Mouse (Mus musculus): ENCODE results near the gene Olfr212. TPM values are rescaled to one million over a fixed set of nuclear protein-coding genes. Genes with fewer than 3 reads are reported as not detected.
"Not testable (repeated sequence)": the region's sequence is repeated elsewhere in the genome, so short reads cannot be mapped to it uniquely, and the experiment has no call there.

The Olfr212 gene
- not detected in 2 replicates for polyA plus RNA-seq (2014; fragmentation: Nextera tagmentation; extraction: Ambion mirVana)

- not testable (repeated sequence) for H3K27me3 ChIP-seq (ENCODE audit: control insufficient read depth, insufficient read depth, low read length); H3K4me1 ChIP-seq (ENCODE audit: control insufficient read depth, insufficient read depth, low read length); ATAC-seq (ENCODE audit: insufficient number of reproducible peaks, insufficient read depth, low FRiP score, low read depth); H3K4me3 ChIP-seq (ENCODE audit: low read depth, low read length); H3K9ac ChIP-seq (replicated peaks; ENCODE audit: low read depth, low read length); H3K36me3 ChIP-seq (ENCODE audit: control insufficient read depth, insufficient read depth, low read length); H3K4me2 ChIP-seq (replicated peaks; ENCODE audit: low read depth, low read length); H3K27ac ChIP-seq (ENCODE audit: low read length)
- 93% methylated on average over 19 of the region's 20 CpGs for WGBS
- peaks cover 12% of the 10 kb centered on the region; the same call in 1 of the 2 replicates for H3K9me3 ChIP-seq (ENCODE audit: control insufficient read depth, low read depth, low read length)
Measured at GRCm38 (mm10) chr6:116506302-116507003, at the start of gene Olfr212. TSS of gene Olfr212 (plus strand) at chr6:116506516.

GRCm38 (mm10) chr6:116458728-116459127 lies 47.6 kb upstream of the Olfr212 start:
- no peak overlapping the region for H3K27ac ChIP-seq (ENCODE audit: low read length)
- H3K4me1 ChIP-seq (ENCODE audit: control insufficient read depth, insufficient read depth, low read length) = no peaks in the 10 kb centered on the region
- no peaks in the 10 kb centered on the region for H3K9me3 ChIP-seq (ENCODE audit: control insufficient read depth, low read depth, low read length)
- no peak overlapping the region for H3K4me3 ChIP-seq (ENCODE audit: low read depth, low read length)
- WGBS = 76% methylated on average over 4 of the region's 4 CpGs
- ATAC-seq (ENCODE audit: insufficient number of reproducible peaks, insufficient read depth, low FRiP score, low read depth) = no peak
- H3K9ac ChIP-seq (replicated peaks; ENCODE audit: low read depth, low read length) = no peak overlapping the region
- no peaks in the 10 kb centered on the region for H3K36me3 ChIP-seq (ENCODE audit: control insufficient read depth, insufficient read depth, low read length)
- no peak overlapping the region for H3K4me2 ChIP-seq (replicated peaks; ENCODE audit: low read depth, low read length)
- H3K27me3 ChIP-seq (ENCODE audit: control insufficient read depth, insufficient read depth, low read length) = peaks cover 9% of the 10 kb centered on the region; the same call in 1 of the 2 replicates

DNA sequence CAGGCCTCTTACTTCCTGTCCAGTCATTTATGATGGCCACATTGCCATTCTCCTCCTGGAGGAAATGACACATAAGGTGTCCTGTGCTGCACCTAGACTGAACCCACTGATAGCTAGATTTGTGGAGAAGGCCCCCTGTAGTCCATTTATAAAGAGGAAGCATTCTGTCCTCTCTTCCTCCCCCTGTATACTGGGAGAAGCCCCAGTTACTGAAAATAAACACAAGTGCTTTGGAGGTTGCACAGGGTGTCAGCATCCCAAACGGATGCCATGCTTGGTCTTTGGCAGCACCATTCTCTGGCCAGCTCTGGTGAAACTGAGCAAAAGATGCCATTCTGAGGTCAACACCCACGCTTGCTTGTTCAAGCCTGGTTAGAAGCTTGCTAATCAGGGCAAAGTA lies 47.1 kb upstream of the Olfr212 start:
- no peaks in the 10 kb centered on the region for H3K9me3 ChIP-seq (ENCODE audit: control insufficient read depth, low read depth, low read length)
- no peak overlapping the region for H3K4me2 ChIP-seq (replicated peaks; ENCODE audit: low read depth, low read length)
- ATAC-seq (ENCODE audit: insufficient number of reproducible peaks, insufficient read depth, low FRiP score, low read depth) = no peak
- no peak overlapping the region for H3K9ac ChIP-seq (replicated peaks; ENCODE audit: low read depth, low read length)
- WGBS = 60% methylated on average over 2 of the region's 2 CpGs
- H3K36me3 ChIP-seq (ENCODE audit: control insufficient read depth, insufficient read depth, low read length) = no peaks in the 10 kb centered on the region
- peaks cover 9% of the 10 kb centered on the region; the same call in 1 of the 2 replicates for H3K27me3 ChIP-seq (ENCODE audit: control insufficient read depth, insufficient read depth, low read length)
- no peak overlapping the region for H3K4me3 ChIP-seq (ENCODE audit: low read depth, low read length)
- H3K4me1 ChIP-seq (ENCODE audit: control insufficient read depth, insufficient read depth, low read length) = no peaks in the 10 kb centered on the region
- H3K27ac ChIP-seq (ENCODE audit: low read length) = no peak overlapping the region

DNA sequence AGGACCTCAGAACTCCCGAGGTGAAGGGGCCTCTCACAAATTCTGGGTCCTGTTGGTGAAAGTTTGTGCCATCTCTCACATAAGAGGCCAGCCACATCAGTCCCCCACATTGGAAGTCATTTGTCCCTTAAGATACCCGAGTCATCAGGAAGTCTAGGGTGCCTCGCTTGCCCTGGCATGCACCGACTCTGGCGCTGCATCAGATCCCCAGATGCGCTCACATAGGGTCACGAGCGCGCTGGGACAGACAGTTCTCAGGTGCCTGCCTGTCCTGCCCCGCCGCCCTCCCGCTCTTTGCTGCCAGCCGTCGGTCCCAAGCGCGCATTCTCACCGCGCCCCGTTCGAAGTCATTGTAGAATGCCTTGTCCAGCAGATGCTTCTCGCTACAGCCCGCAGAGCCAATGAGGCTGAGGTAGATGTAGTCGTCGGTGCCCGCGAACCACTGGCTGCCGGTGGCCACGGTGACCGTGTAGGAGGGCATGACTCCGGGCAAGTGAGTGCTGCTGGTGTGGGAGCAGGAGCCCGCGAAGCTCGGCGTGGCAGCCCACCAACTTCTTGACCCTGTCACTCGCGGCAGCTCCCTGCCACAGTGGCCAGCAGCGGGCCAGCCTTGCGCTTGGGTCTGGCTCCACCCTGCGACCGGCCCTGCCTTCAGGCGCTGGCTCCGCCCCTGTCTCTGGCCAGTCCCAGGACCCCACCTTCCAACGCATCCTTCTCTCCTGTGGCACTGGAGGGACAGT lies 45.6 kb upstream of the Olfr212 start, which contains the start of gene Alox5:
Gene Alox5, minus strand, starts transcription at position 635 of the 740 bp plus-strand sequence.
- Histone ChIP-seq H3K4me2 (replicated peaks; ENCODE audit: low read depth, low read length) (peak within 1 kb of the TSS; percentile 67), H3K4me3 (ENCODE audit: low read depth, low read length) (peak within 1 kb of the TSS; percentile 29; the same call in 1 of the 2 replicates), H3K4me1 (ENCODE audit: control insufficient read depth, insufficient read depth, low read length) (no peaks in the 10 kb centered on the region), H3K36me3 (ENCODE audit: control insufficient read depth, insufficient read depth, low read length) (no peaks in the 10 kb centered on the region), H3K9me3 (ENCODE audit: control insufficient read depth, low read depth, low read length) (no peaks in the 10 kb centered on the region), H3K27ac (ENCODE audit: low read length) (no peak within 1 kb of the TSS), H3K9ac (replicated peaks; ENCODE audit: low read depth, low read length) (no peak within 1 kb of the TSS), H3K27me3 (ENCODE audit: control insufficient read depth, insufficient read depth, low read length) (peaks cover 9% of the 10 kb centered on the region; the same call in 1 of the 2 replicates)
- peak; percentile 58; the same call in 1 of the 2 replicates for ATAC-seq (ENCODE audit: insufficient number of reproducible peaks, insufficient read depth, low FRiP score, low read depth)
- 3% methylated on average over 43 of the region's 43 CpGs for WGBS

GRCm38 (mm10) chr6:116468081-116468480 lies 38.2 kb upstream of the Olfr212 start:
- no peak overlapping the region for H3K9ac ChIP-seq (replicated peaks; ENCODE audit: low read depth, low read length)
- no peaks in the 10 kb centered on the region for H3K36me3 ChIP-seq (ENCODE audit: control insufficient read depth, insufficient read depth, low read length)
- H3K27ac ChIP-seq (ENCODE audit: low read length) = no peak overlapping the region
- no peaks in the 10 kb centered on the region for H3K27me3 ChIP-seq (ENCODE audit: control insufficient read depth, insufficient read depth, low read length)
- H3K9me3 ChIP-seq (ENCODE audit: control insufficient read depth, low read depth, low read length) = no peaks in the 10 kb centered on the region
- no peaks in the 10 kb centered on the region for H3K4me1 ChIP-seq (ENCODE audit: control insufficient read depth, insufficient read depth, low read length)
- WGBS = 20% methylated on average over 3 of the region's 3 CpGs
- ATAC-seq (ENCODE audit: insufficient number of reproducible peaks, insufficient read depth, low FRiP score, low read depth) = no peak
- H3K4me3 ChIP-seq (ENCODE audit: low read depth, low read length) = no peak overlapping the region
- no peak overlapping the region for H3K4me2 ChIP-seq (replicated peaks; ENCODE audit: low read depth, low read length)

- Histone ChIP-seq H3K9ac (replicated peaks; ENCODE audit: low read depth, low read length) (no peak overlapping the region), H3K4me1 (ENCODE audit: control insufficient read depth, insufficient read depth, low read length) (no peaks in the 10 kb centered on the region), H3K27ac (ENCODE audit: low read length) (no peak overlapping the region), H3K27me3 (ENCODE audit: control insufficient read depth, insufficient read depth, low read length) (no peaks in the 10 kb centered on the region), H3K36me3 (ENCODE audit: control insufficient read depth, insufficient read depth, low read length) (no peaks in the 10 kb centered on the region), H3K9me3 (ENCODE audit: control insufficient read depth, low read depth, low read length) (no peaks in the 10 kb centered on the region), H3K4me3 (ENCODE audit: low read depth, low read length) (no peak overlapping the region), H3K4me2 (replicated peaks; ENCODE audit: low read depth, low read length) (no peak overlapping the region)
- no peak for ATAC-seq (ENCODE audit: insufficient number of reproducible peaks, insufficient read depth, low FRiP score, low read depth)
- 63% methylated on average over 1 of the region's 1 CpGs for WGBS
Measured at GRCm38 (mm10) chr6:116485081-116485480, 21.2 kb upstream of the Olfr212 start.

DNA sequence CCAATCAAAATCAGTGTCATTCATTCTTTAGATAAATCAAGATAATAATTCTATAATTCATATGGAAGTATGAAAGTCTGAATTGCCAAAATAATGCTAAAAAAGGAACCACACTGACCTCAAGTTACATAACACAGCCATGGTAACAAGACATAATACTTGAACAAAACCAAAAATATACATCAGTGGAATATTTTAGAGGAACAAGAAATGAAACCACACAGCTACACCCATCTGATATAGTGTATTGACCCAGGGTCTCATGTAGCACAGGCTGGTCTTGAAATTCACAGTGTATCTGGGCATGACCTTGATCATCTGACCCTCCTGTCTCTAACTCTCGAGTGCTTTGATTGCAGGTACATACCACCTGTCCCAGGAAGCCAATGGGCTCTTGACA lies 19.5 kb upstream of the Olfr212 start:
- Histone ChIP-seq H3K9me3 (ENCODE audit: control insufficient read depth, low read depth, low read length) (no peaks in the 10 kb centered on the region), H3K27ac (ENCODE audit: low read length) (no peak overlapping the region), H3K4me1 (ENCODE audit: control insufficient read depth, insufficient read depth, low read length) (no peaks in the 10 kb centered on the region), H3K4me2 (replicated peaks; ENCODE audit: low read depth, low read length) (no peak overlapping the region), H3K27me3 (ENCODE audit: control insufficient read depth, insufficient read depth, low read length) (no peaks in the 10 kb centered on the region), H3K9ac (replicated peaks; ENCODE audit: low read depth, low read length) (no peak overlapping the region), H3K4me3 (ENCODE audit: low read depth, low read length) (no peak overlapping the region), H3K36me3 (ENCODE audit: control insufficient read depth, insufficient read depth, low read length) (no peaks in the 10 kb centered on the region)
- WGBS = 60% methylated on average over 1 of the region's 1 CpGs
- ATAC-seq (ENCODE audit: insufficient number of reproducible peaks, insufficient read depth, low FRiP score, low read depth) = no peak

- Histone ChIP-seq H3K27ac (ENCODE audit: low read length) (no peak within 1 kb of the TSS), H3K4me1 (ENCODE audit: control insufficient read depth, insufficient read depth, low read length) (no peaks in the 10 kb centered on the region), H3K9me3 (ENCODE audit: control insufficient read depth, low read depth, low read length) (no peaks in the 10 kb centered on the region), H3K9ac (replicated peaks; ENCODE audit: low read depth, low read length) (no peak within 1 kb of the TSS), H3K27me3 (ENCODE audit: control insufficient read depth, insufficient read depth, low read length) (no peaks in the 10 kb centered on the region), H3K4me3 (ENCODE audit: low read depth, low read length) (no peak within 1 kb of the TSS), H3K36me3 (ENCODE audit: control insufficient read depth, insufficient read depth, low read length) (no peaks in the 10 kb centered on the region), H3K4me2 (replicated peaks; ENCODE audit: low read depth, low read length) (no peak within 1 kb of the TSS)
- 72% methylated on average over 4 of the region's 4 CpGs for WGBS
- no peak for ATAC-seq (ENCODE audit: insufficient number of reproducible peaks, insufficient read depth, low FRiP score, low read depth)
Measured at GRCm38 (mm10) chr6:116488791-116489190, 17.5 kb upstream of the Olfr212 start, which contains the start of gene Olfr211. TSS of gene Olfr211 (plus strand) at chr6:116489091.

All from stomach, embryonic 14.5 days (tissue).